Mouse (Mus musculus): ENCODE results near the gene Rpp25l.
"Not testable (repeated sequence)": the region's sequence is repeated elsewhere in the genome, so short reads cannot be mapped to it uniquely, and the experiment has no call there.

Rpp25l gene

DNA sequence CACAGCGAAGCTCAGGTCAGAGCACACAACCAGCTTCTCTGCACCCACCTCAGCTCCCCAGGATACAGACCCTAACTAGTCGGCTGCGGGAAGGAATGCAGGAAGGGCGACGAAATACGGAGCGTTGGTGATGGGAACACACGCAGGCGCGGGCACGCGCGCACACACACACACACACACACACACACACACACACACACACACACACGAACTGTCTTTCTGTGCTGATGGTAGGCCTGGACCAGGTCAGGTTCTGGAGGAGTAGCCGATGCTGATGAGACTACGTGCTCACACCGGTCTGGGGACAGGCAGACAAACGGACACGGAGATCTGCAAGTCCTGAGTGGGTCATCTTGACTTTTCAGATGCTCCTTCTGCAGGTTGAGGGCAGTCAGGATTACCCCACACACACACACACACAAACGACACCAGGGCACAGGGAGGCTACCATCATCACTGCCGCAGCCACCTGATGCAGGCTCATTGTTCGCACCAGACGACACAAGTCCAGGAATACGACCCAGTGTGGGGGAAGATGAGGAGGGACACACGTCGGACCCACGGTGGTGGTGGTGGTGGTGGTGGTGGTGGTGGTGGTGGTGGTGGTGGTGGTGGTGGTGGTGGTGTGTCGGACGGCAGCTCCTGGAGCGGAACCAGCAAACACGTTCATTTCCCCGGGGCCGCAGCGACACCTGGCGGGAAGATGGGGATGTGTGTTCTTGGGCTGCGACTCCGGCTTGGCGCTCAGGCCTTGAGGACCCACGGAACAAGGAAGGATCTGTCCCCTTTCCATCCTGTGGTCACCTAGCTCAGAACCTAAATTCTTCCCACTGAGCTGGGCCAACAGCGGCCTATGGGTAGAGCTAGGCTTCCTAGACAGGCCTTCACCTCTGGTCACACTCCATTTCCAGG, 16.1 kb downstream of the Rpp25l start, which contains the start of gene Cntfr:
Gene Cntfr (minus strand): TSS at position 160 of the 912 bp plus-strand sequence.
- DNase-seq (ENCODE audit: low spot score): not testable (repeated sequence)

DNA sequence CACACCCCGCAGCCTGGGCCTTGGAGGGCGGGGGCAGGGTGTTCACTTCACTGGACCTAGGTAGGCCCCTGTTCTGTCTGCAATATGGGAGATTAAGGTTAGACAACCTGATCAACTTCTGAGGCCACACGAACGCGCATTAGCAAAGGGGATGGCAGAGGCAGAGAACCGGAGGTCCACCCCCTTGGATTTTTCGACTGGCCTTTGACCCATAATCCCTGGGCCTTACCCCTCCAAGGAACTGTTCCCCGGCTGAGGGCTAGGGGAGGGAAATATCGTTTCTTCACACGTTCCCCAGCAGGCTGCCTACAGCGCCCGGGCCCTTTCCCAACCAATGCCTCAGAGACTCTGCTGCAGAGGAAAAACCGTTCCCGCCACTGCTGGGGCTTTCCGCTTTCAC, 16.9 kb downstream of the Rpp25l start:
- not testable (repeated sequence) for DNase-seq (ENCODE audit: low spot score)

DNA sequence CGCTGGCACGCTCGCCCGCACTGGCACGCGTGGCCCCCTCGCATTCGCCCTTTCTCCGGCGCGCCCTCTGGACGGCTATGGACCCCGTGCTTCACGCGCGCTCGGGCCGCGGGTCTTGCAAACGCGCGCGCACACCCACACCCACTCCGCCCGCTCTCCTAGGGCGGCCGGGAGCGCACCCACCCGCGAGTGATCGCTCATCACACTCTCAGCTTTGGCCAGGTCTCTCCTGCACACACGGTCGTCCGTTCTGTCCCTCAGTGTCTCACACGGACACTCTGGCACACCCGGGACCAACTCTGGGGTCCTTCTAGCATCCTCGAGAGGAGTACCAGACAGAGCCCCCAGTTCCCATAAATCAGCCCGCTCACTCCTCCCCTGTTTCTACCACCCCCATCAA, 17.5 kb downstream of the Rpp25l start:
- DNase-seq (ENCODE audit: low spot score): not testable (repeated sequence)

GRCm38 (mm10) chr4:41693511-41693910, 19.8 kb downstream of the Rpp25l start:
- not testable (repeated sequence) for DNase-seq (ENCODE audit: low spot score)

- not testable (repeated sequence) for DNase-seq (ENCODE audit: low spot score)
Observed at GRCm38 (mm10) chr4:41690014-41690413, 23.3 kb downstream of the Rpp25l start.

DNA sequence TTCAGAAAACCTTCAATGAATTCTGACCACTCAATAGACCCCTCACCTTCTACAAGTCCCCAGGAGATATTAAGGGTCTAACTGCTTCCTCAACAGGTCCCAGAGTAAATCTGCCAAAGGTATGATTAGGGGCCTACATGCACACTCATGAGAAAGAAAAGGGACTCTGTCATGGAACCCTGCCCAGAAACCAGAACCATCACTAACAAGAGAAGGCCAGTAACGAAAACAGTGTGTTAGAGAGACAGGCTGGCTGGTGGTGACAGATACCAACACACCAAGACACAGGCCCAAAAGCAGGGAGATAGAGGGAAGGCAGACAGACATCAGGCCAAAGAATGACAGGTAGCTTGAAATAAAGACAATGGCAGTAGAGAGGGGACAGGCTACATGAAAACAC, 24.8 kb downstream of the Rpp25l start:
- DNase-seq (ENCODE audit: low spot score): not testable (repeated sequence)

DNA sequence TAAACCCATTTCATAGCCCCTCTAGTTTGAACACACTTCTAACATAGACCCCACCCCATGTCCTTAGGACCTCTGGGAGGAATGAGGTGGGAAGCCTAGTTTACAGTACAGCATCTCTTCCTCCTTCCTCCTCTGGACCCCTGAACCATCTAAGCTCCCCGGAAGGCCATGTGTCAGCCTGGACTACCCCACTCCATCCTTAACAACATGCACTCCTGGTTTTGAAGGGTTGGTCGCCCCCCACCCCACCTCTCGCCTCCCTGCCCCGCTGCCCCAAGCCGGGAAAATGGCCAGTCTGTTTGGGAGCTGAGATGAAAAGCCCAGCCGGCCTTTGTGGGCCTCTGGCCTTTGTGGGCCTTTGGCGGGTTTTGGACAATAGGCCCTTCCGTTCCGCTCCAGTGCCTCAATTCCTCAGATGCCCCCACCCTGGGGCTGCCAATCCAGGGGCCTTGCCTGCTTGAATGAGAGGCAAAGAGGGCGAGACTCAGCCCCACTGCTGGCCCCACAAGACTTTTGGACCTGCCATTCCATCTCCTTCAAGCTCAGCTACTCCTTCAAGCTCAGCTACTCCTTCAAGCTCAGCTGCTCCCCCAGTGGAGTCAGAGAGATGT, 27.3 kb downstream of the Rpp25l start:
- not testable (repeated sequence) for DNase-seq (ENCODE audit: low spot score)

DNA sequence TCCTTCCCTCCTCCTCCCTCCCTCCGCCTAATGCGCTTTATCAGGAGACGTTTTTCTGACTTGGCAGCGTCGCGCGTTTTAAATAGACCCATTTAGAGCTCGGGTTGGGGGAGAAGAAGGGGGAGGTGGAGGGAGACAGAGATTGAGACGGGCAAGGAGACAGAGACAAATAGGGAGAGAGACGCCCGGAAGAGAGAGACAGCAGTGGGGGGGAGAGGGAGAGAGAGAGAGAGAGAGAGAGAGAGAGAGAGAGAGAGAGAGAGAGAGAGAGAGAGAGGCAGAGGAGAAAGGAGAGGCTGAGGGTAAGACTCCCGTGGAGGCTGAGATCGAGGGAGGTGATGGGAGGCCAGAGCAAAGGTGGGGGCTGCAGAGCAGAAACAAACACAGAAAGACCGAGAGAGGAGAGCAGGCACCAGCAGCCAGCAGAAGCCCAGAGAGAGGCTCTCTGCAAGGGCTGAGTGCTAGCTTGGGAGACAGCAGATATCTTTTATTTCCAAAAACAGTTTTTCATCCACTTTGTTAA, 28.3 kb downstream of the Rpp25l start:
- not testable (repeated sequence) for DNase-seq (ENCODE audit: low spot score)

DNA sequence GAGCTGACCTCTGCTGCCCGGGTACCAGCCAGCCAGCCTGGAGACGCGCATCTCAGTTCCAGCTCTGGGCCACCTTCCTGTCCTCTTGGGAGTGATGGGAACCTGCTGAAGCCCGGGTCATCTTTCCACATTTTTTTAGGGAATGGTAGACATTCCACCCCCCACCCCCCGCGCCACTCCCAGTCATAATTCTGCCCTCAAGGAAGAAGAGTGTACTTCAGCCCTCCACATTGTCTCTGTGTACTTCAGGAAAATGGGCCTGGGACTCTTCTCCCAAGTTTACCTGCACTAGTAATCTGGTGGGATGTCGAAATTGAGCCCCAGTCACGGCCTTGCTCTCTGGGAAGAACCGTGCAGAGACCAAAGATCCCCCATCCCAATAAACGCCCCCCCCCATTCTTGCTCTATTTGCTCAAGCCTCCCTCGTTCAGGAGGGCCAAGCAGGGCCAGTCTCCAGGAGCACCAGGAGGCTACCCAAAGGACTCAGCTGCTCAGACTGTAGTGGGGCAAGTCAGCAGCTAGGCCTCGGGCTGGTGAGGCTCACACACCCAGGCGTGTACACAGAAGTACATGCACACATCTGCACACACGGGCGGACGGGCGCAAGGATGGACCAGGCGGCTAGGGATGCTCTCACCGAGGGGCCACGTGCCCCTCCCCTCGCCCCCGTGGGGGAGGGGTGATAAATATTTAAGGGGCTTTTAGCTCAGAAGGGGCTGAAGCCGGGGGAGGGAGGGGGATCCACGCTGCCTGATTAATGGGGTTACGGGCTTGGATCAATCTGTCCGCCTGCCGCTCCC, 29.0 kb downstream of the Rpp25l start:
- DNase-seq (ENCODE audit: low spot score): not testable (repeated sequence)

DNA sequence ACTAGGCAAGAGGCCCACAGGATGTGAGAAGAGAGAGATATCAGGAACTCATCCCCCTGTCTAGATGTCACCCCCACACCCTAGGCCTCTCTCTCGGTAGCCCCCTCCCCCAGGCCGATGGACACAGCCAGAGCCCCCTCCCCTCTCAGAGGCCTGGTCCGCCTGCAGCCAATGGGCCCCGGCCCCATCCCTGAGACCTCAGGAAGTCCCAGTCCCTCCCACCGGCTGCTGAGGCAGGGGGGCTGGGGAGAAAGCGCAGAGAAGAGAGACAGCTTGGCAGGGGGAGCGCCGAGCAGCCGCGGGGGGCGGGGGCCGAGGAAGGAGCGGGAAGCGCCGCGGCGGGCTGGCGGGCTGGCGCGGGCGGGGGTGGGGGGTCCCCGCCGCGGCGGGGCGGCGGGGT, 30.0 kb downstream of the Rpp25l start:
- not testable (repeated sequence) for DNase-seq (ENCODE audit: low spot score)

GRCm38 (mm10) chr4:41682789-41683188, 30.5 kb downstream of the Rpp25l start:
- DNase-seq (ENCODE audit: low spot score): no peak

DNA sequence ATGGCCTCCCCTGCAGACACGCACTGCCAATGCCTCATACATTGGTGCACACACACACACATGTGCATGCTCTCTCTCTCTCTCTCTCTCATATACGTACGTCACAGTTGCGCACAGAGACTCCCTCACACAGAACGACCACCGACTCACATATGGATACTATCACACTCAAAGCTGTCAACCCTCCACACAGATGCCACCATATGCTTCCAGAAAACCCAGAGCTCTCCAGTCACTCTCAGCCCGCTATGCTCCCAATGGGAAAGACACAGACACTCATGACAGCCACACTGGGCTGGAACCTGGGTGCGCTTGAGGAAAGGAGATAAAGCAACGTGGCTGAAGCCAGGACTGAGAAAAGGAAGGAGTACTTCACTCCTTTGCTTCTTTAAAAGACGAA, 31.4 kb downstream of the Rpp25l start:
- no peak for DNase-seq (ENCODE audit: low spot score)

- no peak for DNase-seq (ENCODE audit: low spot score)
Observed at GRCm38 (mm10) chr4:41681176-41681575, 32.2 kb downstream of the Rpp25l start.

- no peak for DNase-seq (ENCODE audit: low spot score)
Observed at GRCm38 (mm10) chr4:41679291-41679690, 34.0 kb downstream of the Rpp25l start.

GRCm38 (mm10) chr4:41678863-41679262, 34.5 kb downstream of the Rpp25l start:
- no peak for DNase-seq (ENCODE audit: low spot score)

DNA sequence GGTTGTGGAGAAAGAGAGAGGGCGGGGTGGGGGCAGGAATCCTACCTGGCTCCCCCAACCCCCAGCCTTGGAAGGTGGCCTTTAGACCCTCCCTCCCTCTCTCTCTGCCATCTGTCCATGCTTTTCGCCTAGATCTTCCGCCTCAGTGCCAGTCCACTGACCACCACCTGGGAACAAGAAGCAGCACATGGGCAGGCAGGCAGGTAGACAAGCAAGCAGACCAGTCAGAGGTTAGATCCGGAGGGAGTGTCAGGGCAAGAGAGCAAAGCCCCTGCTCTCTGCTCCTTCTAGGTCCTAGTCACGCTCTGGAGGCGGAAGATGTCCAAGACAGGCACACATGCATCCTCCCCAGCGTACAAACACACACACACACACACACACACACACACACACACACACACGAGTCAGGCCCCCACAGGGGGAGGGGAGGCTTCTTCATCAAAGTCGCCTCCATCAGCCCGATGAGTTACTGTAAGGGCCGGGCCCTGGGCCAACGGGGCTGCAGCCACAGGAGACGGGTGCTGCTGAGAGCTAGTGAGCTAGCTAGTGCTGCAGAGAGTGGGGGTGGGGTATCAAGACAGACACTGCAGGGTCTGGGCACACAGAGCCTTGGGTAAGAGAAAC, 36.2 kb downstream of the Rpp25l start:
- DNase-seq (ENCODE audit: low spot score): no peak

- no peak for DNase-seq (ENCODE audit: low spot score)
Observed at GRCm38 (mm10) chr4:41676248-41677005, 36.9 kb downstream of the Rpp25l start.

- DNase-seq (ENCODE audit: low spot score): no peak
Observed at GRCm38 (mm10) chr4:41673186-41673585, 40.1 kb downstream of the Rpp25l start.

DNA sequence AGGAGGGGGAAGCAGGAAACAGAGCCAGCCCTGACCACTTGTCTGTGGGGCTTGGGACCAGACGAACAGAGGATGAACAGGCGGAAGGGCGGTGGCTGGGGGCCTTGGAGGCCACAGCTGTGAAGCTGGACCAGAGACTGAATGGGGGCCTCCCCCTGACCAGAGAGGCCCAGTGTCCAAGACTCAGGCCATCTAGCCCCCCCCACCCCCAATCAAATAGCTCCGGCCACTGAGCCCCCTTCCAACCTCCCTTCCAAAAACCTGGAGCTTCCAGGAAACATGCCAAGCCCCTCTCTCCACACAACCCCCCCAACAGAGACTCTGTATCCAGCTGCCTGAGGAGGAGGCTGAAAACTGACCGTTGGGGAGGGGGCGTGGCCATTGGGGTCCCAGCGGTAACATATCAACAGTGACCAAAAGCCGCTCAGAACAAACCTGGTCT, 40.8 kb downstream of the Rpp25l start:
- DNase-seq (ENCODE audit: low spot score): no peak

DNA sequence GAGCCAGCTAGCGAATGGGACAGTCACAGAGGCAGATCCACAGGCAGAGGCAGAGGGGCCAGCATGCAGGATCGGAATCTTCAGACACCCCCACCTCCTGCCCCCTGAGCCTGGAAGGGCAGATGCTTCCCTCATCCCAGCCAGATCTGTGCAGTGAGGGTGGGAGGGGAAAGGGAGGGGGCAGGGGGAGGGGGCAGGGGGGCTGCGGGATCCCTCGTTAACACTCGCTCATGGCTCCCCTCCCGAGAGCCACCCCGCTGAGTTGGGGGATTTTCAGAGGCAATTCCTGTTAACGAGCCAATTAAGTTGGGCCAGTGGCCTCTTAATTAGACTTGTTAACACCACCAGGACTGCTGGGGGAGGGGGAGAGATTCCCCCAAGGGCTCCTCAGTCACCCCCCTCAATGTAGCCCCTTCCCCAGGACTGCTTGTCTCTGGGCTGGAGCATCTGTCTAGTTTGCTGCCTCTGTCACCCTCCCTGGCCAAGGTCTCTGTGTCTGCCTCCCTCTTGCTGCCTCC, 41.3 kb downstream of the Rpp25l start:
- no peak for DNase-seq (ENCODE audit: low spot score)

DNA sequence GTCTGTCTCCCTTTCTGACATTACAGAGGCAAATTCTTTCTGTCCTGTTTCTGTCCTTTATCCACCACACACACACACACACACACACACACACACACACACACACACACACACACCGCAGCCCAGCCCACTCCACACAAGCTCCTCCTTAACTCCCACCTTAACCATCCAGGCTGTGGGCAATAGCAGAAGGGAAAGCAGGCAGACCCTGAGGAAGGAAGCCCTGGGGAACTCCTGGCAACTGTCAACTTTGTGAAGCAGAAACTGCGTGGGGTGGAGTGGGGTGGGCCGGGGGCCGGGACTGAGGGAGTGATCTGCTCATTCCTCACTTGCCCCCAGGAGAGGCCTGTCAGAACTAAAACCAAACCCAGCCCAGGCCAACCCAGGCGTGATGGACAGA, 41.8 kb downstream of the Rpp25l start:
- no peak for DNase-seq (ENCODE audit: low spot score)

Measured in ovary, adult 18-20 months (tissue).